In genomic region chr5:22897228-22897627, GRCm38 (mm10) we compare ENCODE assay signal across 17 mouse cellular contexts.
"Had no signal": no experiment of that assay in that cellular context is flagged by ENCODE, and none has a peak within 500 bp of the region (broad histone marks: within the 10 kb centered on the region; RNA-seq: fewer than 3 reads in every experiment).

No protein-coding gene starts in this region.

- H3K4me1 ChIP-seq: limb, embryonic 10.5 days; limb, embryonic 13.5 days; liver, embryonic 12.5 days; liver, embryonic 15.5 days; lung, embryonic 15.5 days; neural tube, embryonic 13.5 days had no signal

- H3K36me3 ChIP-seq: limb, embryonic 10.5 days; limb, embryonic 13.5 days; liver, embryonic 12.5 days; liver, embryonic 15.5 days; lung, embryonic 15.5 days; neural tube, embryonic 13.5 days had no signal

- H3K4me2 ChIP-seq: limb, embryonic 13.5 days; liver, embryonic 12.5 days; liver, embryonic 15.5 days; lung, embryonic 15.5 days; neural tube, embryonic 13.5 days had no signal

- H3K4me3 ChIP-seq: layer of hippocampus, adult 2 months; limb, embryonic 10.5 days; limb, embryonic 13.5 days; liver, embryonic 12.5 days; liver, embryonic 15.5 days; lung, embryonic 15.5 days; neural tube, embryonic 13.5 days had no signal

- H3K9me3 ChIP-seq: limb, embryonic 10.5 days; limb, embryonic 13.5 days; liver, embryonic 12.5 days; liver, embryonic 15.5 days; lung, embryonic 15.5 days; neural tube, embryonic 13.5 days had no signal

- ATAC-seq: liver, embryonic 12.5 days had no signal

- DNase-seq: kidney, adult 18-20 months; kidney, adult 9 months; kidney, postnatal 25 days; layer of hippocampus, adult 9-11 months; liver; lung, adult 18-20 months; lung, postnatal 10 days; lung, postnatal 36 days; thymus, adult 18-20 months; thymus, postnatal 36 days had no signal

- H3K27me3 ChIP-seq: limb, embryonic 13.5 days; liver, embryonic 12.5 days; liver, embryonic 15.5 days; lung, embryonic 15.5 days; neural tube, embryonic 13.5 days had no signal

- H3K9ac ChIP-seq: limb, embryonic 13.5 days; liver, embryonic 12.5 days; liver, embryonic 15.5 days; lung, embryonic 15.5 days; neural tube, embryonic 13.5 days had no signal

- H3K27ac ChIP-seq: layer of hippocampus, adult 2 months; limb, embryonic 10.5 days; limb, embryonic 13.5 days; liver, embryonic 12.5 days; liver, embryonic 15.5 days; lung, embryonic 15.5 days; neural tube, embryonic 13.5 days had no signal
